19 mouse cellular contexts compared by ENCODE assay signal in genomic region chr1:133321267-133321925, GRCm38 (mm10). TPM values are rescaled to one million over a fixed set of nuclear protein-coding genes. Genes with fewer than 3 reads are reported as not detected.
DNase-seq lines count a peak whose midpoint lies in the region; ATAC-seq and TF ChIP-seq lines count a peak whose summit lies in the region.
"Had no signal": no experiment of that assay in that cellular context is flagged by ENCODE, and none has a peak within 500 bp of the region (broad histone marks: within the 10 kb centered on the region; RNA-seq: fewer than 3 reads in every experiment).

TSS of gene Kiss1 (plus strand) at chr1:133321875.

- no peak within 1 kb of the TSS for H3K9ac ChIP-seq in embryonic facial prominence, embryonic 14.5 days (ENCODE audit: low read depth, low read length)
- H3K9ac ChIP-seq in stomach, postnatal 0 days (ENCODE audit: low read length), result no peak within 1 kb of the TSS
- H3K9ac ChIP-seq: kidney, embryonic 15.5 days had no signal

- 84% methylated on average over 13 of the region's 13 CpGs for WGBS in embryonic facial prominence, embryonic 14.5 days
- 86% methylated on average over 13 of the region's 13 CpGs for WGBS in embryonic facial prominence, embryonic 10.5 days
- WGBS in stomach, postnatal 0 days, result 69% methylated on average over 13 of the region's 13 CpGs

- H3K27me3 ChIP-seq in embryonic facial prominence, embryonic 14.5 days (replicated peaks; ENCODE audit: control insufficient read depth, insufficient read depth, low read length), result no peaks in the 10 kb centered on the region
- peaks cover 9% of the 10 kb centered on the region for H3K27me3 ChIP-seq in embryonic facial prominence, embryonic 10.5 days (replicated peaks; ENCODE audit: low read depth, poor library complexity, severe bottlenecking)
- H3K27me3 ChIP-seq in stomach, postnatal 0 days (ENCODE audit: control insufficient read depth, insufficient read depth, low read length), result no peaks in the 10 kb centered on the region
- H3K27me3 ChIP-seq: kidney, embryonic 15.5 days had no signal

- ATAC-seq in embryonic facial prominence, embryonic 14.5 days (ENCODE audit: low read depth), result 0 out of 2 replicates have a peak, but pooled peaks have one; percentile 18
- peak; percentile 31; the same call in 1 of the 2 replicates for ATAC-seq in stomach, postnatal 0 days (ENCODE audit: low FRiP score, low TSS enrichment)
- ATAC-seq: inflammation-experienced regulatory T-cells, adult 6 months had no signal

- H3K27ac ChIP-seq in embryonic facial prominence, embryonic 14.5 days (replicated peaks; ENCODE audit: low read depth, low read length), result no peak within 1 kb of the TSS
- no peak within 1 kb of the TSS for H3K27ac ChIP-seq in embryonic facial prominence, embryonic 10.5 days (replicated peaks)
- no peak within 1 kb of the TSS for H3K27ac ChIP-seq in stomach, postnatal 0 days (replicated peaks)
- H3K27ac ChIP-seq: heart, embryonic 10.5 days; kidney, embryonic 15.5 days; layer of hippocampus, adult 2 months had no signal

- H3K9me3 ChIP-seq in embryonic facial prominence, embryonic 14.5 days (ENCODE audit: control insufficient read depth, low read length), result 0 out of 2 replicates have a peak, but pooled peaks cover 4% of the 10 kb centered on the region
- H3K9me3 ChIP-seq in embryonic facial prominence, embryonic 10.5 days, result peaks cover 5% of the 10 kb centered on the region; the same call in 1 of the 2 replicates
- H3K9me3 ChIP-seq in stomach, postnatal 0 days (ENCODE audit: control insufficient read depth, low read length), result no peaks in the 10 kb centered on the region
- H3K9me3 ChIP-seq: heart, embryonic 10.5 days; kidney, embryonic 15.5 days had no signal

- no peak for DNase-seq in embryonic facial prominence, embryonic 14.5 days (ENCODE audit: low spot score)
- no peak for DNase-seq in embryonic facial prominence, embryonic 10.5 days (ENCODE audit: low spot score)
- DNase-seq in layer of hippocampus, adult 11-12 months (ENCODE audit: low spot score), result peak; percentile 35
- DNase-seq in layer of hippocampus, postnatal 14 days (ENCODE audit: low spot score in 2 of 2), result no peak
- DNase-seq in testis, postnatal 10 days (ENCODE audit: low spot score), result peak; percentile 69
- no peak for DNase-seq in testis, postnatal 14 days (ENCODE audit: low spot score)
- DNase-seq in stomach, postnatal 0 days (ENCODE audit: low spot score), result no peak
- DNase-seq in retina, postnatal 1 day, result no peak
- DNase-seq: adrenal gland, postnatal 14 days; cerebellum, postnatal 25 days; heart, postnatal 14 days had no signal

- no peaks in the 10 kb centered on the region for H3K36me3 ChIP-seq in embryonic facial prominence, embryonic 14.5 days (ENCODE audit: control insufficient read depth, insufficient read depth, low read length)
- H3K36me3 ChIP-seq in embryonic facial prominence, embryonic 10.5 days (replicated peaks), result no peaks in the 10 kb centered on the region
- H3K36me3 ChIP-seq in stomach, postnatal 0 days (ENCODE audit: control insufficient read depth, insufficient read depth, low read length), result no peaks in the 10 kb centered on the region
- H3K36me3 ChIP-seq: heart, embryonic 10.5 days; kidney, embryonic 15.5 days had no signal

- TF ChIP-seq CTCF in stomach, postnatal 0 days (IDR thresholded peaks at IDR 0.05; ENCODE audit: low read depth), result no peak

- no peak within 1 kb of the TSS for H3K4me2 ChIP-seq in embryonic facial prominence, embryonic 14.5 days (ENCODE audit: low read depth, low read length)
- no peak within 1 kb of the TSS for H3K4me2 ChIP-seq in stomach, postnatal 0 days (replicated peaks; ENCODE audit: low read depth)
- H3K4me2 ChIP-seq: kidney, embryonic 15.5 days; liver, embryonic 11.5 days had no signal

- no peak for TF ChIP-seq EP300 in stomach, postnatal 0 days (optimal IDR thresholded peaks at IDR 0.05)

- H3K4me3 ChIP-seq in embryonic facial prominence, embryonic 14.5 days (ENCODE audit: low read depth, low read length), result no peak within 1 kb of the TSS
- no peak within 1 kb of the TSS for H3K4me3 ChIP-seq in embryonic facial prominence, embryonic 10.5 days
- no peak within 1 kb of the TSS for H3K4me3 ChIP-seq in stomach, postnatal 0 days (ENCODE audit: low read depth, low read length)
- H3K4me3 ChIP-seq: heart, embryonic 10.5 days; kidney, embryonic 15.5 days; layer of hippocampus, adult 2 months had no signal

- H3K4me1 ChIP-seq in embryonic facial prominence, embryonic 14.5 days (ENCODE audit: control insufficient read depth, insufficient read depth, low read length), result no peaks in the 10 kb centered on the region
- H3K4me1 ChIP-seq in embryonic facial prominence, embryonic 10.5 days, result peaks cover 12% of the 10 kb centered on the region
- H3K4me1 ChIP-seq in stomach, postnatal 0 days (replicated peaks; ENCODE audit: control insufficient read depth, insufficient read depth), result no peaks in the 10 kb centered on the region

RNA-seq across cellular contexts. Expression of gene Kiss1, which starts in this region (rescaled TPM):
- polyA plus RNA-seq in embryonic facial prominence, embryonic 14.5 days (2014; fragmentation: Nextera tagmentation; extraction: Ambion mirVana), result not detected in 2 replicates
- polyA plus RNA-seq in embryonic facial prominence, embryonic 10.5 days (2016; fragmentation: Nextera tagmentation; extraction: Ambion mirVana), result not detected in 2 replicates
- not detected for total RNA-seq in layer of hippocampus, postnatal 14 days (2021)
- not detected in 2 replicates for polyA plus RNA-seq in stomach, postnatal 0 days (2015; fragmentation: Nextera tagmentation; extraction: Ambion mirVana)
- total RNA-seq: adrenal gland, postnatal 14 days; CH12.LX; gastrocnemius, adult 8-10 months; heart, postnatal 14 days; layer of hippocampus, adult 2 months had no signal
- polyA plus RNA-seq: heart, embryonic 10.5 days; inflammation-experienced regulatory T-cells, adult 6 months; kidney, embryonic 15.5 days; liver, embryonic 11.5 days; neural tube, embryonic 14.5 days had no signal

Comparison
In these comparisons a context has a peak if more than half of its experiments do, and no peak if none do; other contexts are left out.
1. DNase-seq: peak in layer of hippocampus, adult 11-12 months (single experiment) and testis, postnatal 10 days (single experiment); none in embryonic facial prominence, embryonic 14.5 days (single experiment), embryonic facial prominence, embryonic 10.5 days (single experiment), layer of hippocampus, postnatal 14 days (0 of 2), testis, postnatal 14 days (single experiment), stomach, postnatal 0 days (single experiment) and retina, postnatal 1 day (single experiment).
2. Peak in ATAC-seq in embryonic facial prominence, embryonic 14.5 days; RNA of the gene not detected or under 1 TPM.
3. Peak in ATAC-seq in stomach, postnatal 0 days; RNA of the gene not detected or under 1 TPM.